Mouse (Mus musculus): ENCODE data around the gene Cyth4. TPM values are rescaled to one million over a fixed set of nuclear protein-coding genes. Genes with fewer than 3 reads are reported as not detected.

The Cyth4 gene
- polyA plus RNA-seq, 1 experiment from 2014 or later = 11.9 TPM

GRCm38 (mm10) chr15:78664268-78664667 lies 67.4 kb downstream of the Cyth4 start:
- Histone ChIP-seq H3K27me3 (0 out of 2 replicates have a peak, but pooled peaks cover 3% of the 10 kb centered on the region), H3K4me3 (replicated peaks) (no peak overlapping the region), H3K27ac (no peak overlapping the region), H3K4me2 (no peak overlapping the region), H3K9ac (no peak overlapping the region), H3K9me3 (replicated peaks) (no peaks in the 10 kb centered on the region), H3K4me1 (replicated peaks) (no peaks in the 10 kb centered on the region), H3K36me3 (no peaks in the 10 kb centered on the region)
- ATAC-seq (ENCODE audit: low read depth) (no peak), DNase-seq (no peak)
- WGBS (ENCODE audit: insufficient replicate concordance) = 64% methylated on average over 5 of the region's 5 CpGs

GRCm38 (mm10) chr15:78669221-78669871 lies 72.5 kb downstream of the Cyth4 start:
- H3K27ac ChIP-seq = no peak overlapping the region
- no peak overlapping the region for H3K4me3 ChIP-seq (replicated peaks)
- WGBS (ENCODE audit: insufficient replicate concordance) = 35% methylated on average over 10 of the region's 10 CpGs
- H3K4me2 ChIP-seq = no peak overlapping the region
- ATAC-seq (ENCODE audit: low read depth) = no peak
- H3K9ac ChIP-seq = no peak overlapping the region
- H3K4me1 ChIP-seq (replicated peaks) = no peaks in the 10 kb centered on the region
- H3K9me3 ChIP-seq (replicated peaks) = no peaks in the 10 kb centered on the region
- peaks cover 42% of the 10 kb centered on the region for H3K27me3 ChIP-seq
- H3K36me3 ChIP-seq = no peaks in the 10 kb centered on the region
- DNase-seq = no peak

GRCm38 (mm10) chr15:78670341-78670740 lies 73.5 kb downstream of the Cyth4 start:
- Histone ChIP-seq H3K4me1 (replicated peaks) (no peaks in the 10 kb centered on the region), H3K27me3 (peaks cover 43% of the 10 kb centered on the region), H3K4me2 (no peak overlapping the region), H3K36me3 (no peaks in the 10 kb centered on the region), H3K27ac (no peak overlapping the region), H3K4me3 (replicated peaks) (no peak overlapping the region), H3K9me3 (replicated peaks) (no peaks in the 10 kb centered on the region), H3K9ac (no peak overlapping the region)
- no peak for ATAC-seq (ENCODE audit: low read depth)
- DNase-seq = no peak
- 37% methylated on average over 5 of the region's 5 CpGs for WGBS (ENCODE audit: insufficient replicate concordance)

Other genes with a start within 250 kb of the Cyth4 start
- gene Tex33, start 201.1 kb upstream of the Cyth4 start, polyA plus RNA-seq (2015; fragmentation: Nextera tagmentation; extraction: Ambion mirVana) = not detected in 2 replicates
- 105 and 109 TPM in 2 replicates for gene Tst, start 191.1 kb upstream of the Cyth4 start, polyA plus RNA-seq (2015; fragmentation: Nextera tagmentation; extraction: Ambion mirVana)
- 3.8 and 4.2 TPM in 2 replicates for gene Mpst, start 190.6 kb upstream of the Cyth4 start, polyA plus RNA-seq (2015; fragmentation: Nextera tagmentation; extraction: Ambion mirVana)
- gene Kctd17, start 168.5 kb upstream of the Cyth4 start, polyA plus RNA-seq (2015; fragmentation: Nextera tagmentation; extraction: Ambion mirVana) = 4.7 and 5.1 TPM in 2 replicates
- gene Tmprss6, start 128.4 kb upstream of the Cyth4 start, polyA plus RNA-seq (2015; fragmentation: Nextera tagmentation; extraction: Ambion mirVana) = 7.8 and 9.5 TPM in 2 replicates
- 0.23 and 0.35 TPM in 2 replicates for gene Il2rb, start 101.8 kb upstream of the Cyth4 start, polyA plus RNA-seq (2015; fragmentation: Nextera tagmentation; extraction: Ambion mirVana)
- gene C1qtnf6, start 65.6 kb upstream of the Cyth4 start, polyA plus RNA-seq (2015; fragmentation: Nextera tagmentation; extraction: Ambion mirVana) = 3.6 and 4.5 TPM in 2 replicates
- gene Sstr3, start 52.4 kb upstream of the Cyth4 start, polyA plus RNA-seq (2015; fragmentation: Nextera tagmentation; extraction: Ambion mirVana) = not detected in 2 replicates
- 75.2 and 81.2 TPM in 2 replicates for gene Rac2, start 24.3 kb upstream of the Cyth4 start, polyA plus RNA-seq (2015; fragmentation: Nextera tagmentation; extraction: Ambion mirVana)
- gene Elfn2, start 121.7 kb downstream of the Cyth4 start, polyA plus RNA-seq (2015; fragmentation: Nextera tagmentation; extraction: Ambion mirVana) = 0.01 TPM in 1 of 2 replicates, not detected in the other
- 7.0 and 7.2 TPM in 2 replicates for gene Mfng, start 176.4 kb downstream of the Cyth4 start, polyA plus RNA-seq (2015; fragmentation: Nextera tagmentation; extraction: Ambion mirVana)
- gene Card10, start 206.0 kb downstream of the Cyth4 start, polyA plus RNA-seq (2015; fragmentation: Nextera tagmentation; extraction: Ambion mirVana) = 1.1 and 1.3 TPM in 2 replicates
- 9.5 and 10.8 TPM in 2 replicates for gene Cdc42ep1, start 245.6 kb downstream of the Cyth4 start, polyA plus RNA-seq (2015; fragmentation: Nextera tagmentation; extraction: Ambion mirVana)

Measured in liver, embryonic 13.5 days (tissue).